Mouse (Mus musculus): ENCODE results near the gene Hdgfl2. TPM values are rescaled to one million over a fixed set of nuclear protein-coding genes. Genes with fewer than 3 reads are reported as not detected.
"Not testable (repeated sequence)": the region's sequence is repeated elsewhere in the genome, so short reads cannot be mapped to it uniquely, and the experiment has no call there.

Gene Hdgfl2
- total RNA-seq, 2 experiments from 2014 or later, result 23.8 to 26.3 TPM

- peak overlapping the region; percentile 99 for H3K4me3 ChIP-seq
- TF ChIP-seq CTCF (IDR thresholded peaks at IDR 0.05), result no peak
- peak overlapping the region; percentile 87 for H3K27ac ChIP-seq
- peak; percentile 48 for DNase-seq
- intact Hi-C loops (cut with DNase I), result loop anchor here (5.0 to 10.0 kb wide), 2 partner anchors 40 to 1238 kb away; partner anchors contain the start of genes Hdgfl2, Ubxn6 and Vav1
Observed at GRCm38 (mm10) chr17:56036901-56037287, 42.5 kb upstream of the Hdgfl2 start.

- Histone ChIP-seq H3K4me3 (no peak overlapping the region), H3K27ac (no peak overlapping the region)
- no peak for DNase-seq
- intact Hi-C loops (cut with DNase I), result loop anchor here (5.0 to 10.0 kb wide), 2 partner anchors 39 to 1236 kb away; partner anchors contain the start of genes Hdgfl2, Ubxn6 and Vav1
- no peak for TF ChIP-seq CTCF (IDR thresholded peaks at IDR 0.05)
Observed at GRCm38 (mm10) chr17:56038583-56039261, 40.7 kb upstream of the Hdgfl2 start.

GRCm38 (mm10) chr17:56039345-56039744 is 40.1 kb upstream of the Hdgfl2 start:
- H3K27ac ChIP-seq, result peak overlapping the region; percentile 86
- intact Hi-C loops (cut with DNase I), result loop anchor here (5.0 to 10.0 kb wide), 2 partner anchors 38 to 1235 kb away; partner anchors contain the start of genes Hdgfl2, Ubxn6 and Vav1
- no peak for DNase-seq
- peak overlapping the region; percentile 86 for H3K4me3 ChIP-seq
- no peak for TF ChIP-seq CTCF (IDR thresholded peaks at IDR 0.05)

GRCm38 (mm10) chr17:56040030-56040856 is 39.2 kb upstream of the Hdgfl2 start, which contains the start of gene Chaf1a:
Chaf1a (plus strand) TSS chr17:56040439.
- H3K27ac ChIP-seq, result peak within 1 kb of the TSS; percentile 86
- intact Hi-C loops (cut with DNase I), result no loop called here
- no peak for TF ChIP-seq CTCF (IDR thresholded peaks at IDR 0.05)

GRCm38 (mm10) chr17:56040857-56041163 is 38.6 kb upstream of the Hdgfl2 start:
- TF ChIP-seq CTCF (IDR thresholded peaks at IDR 0.05), result no peak
- peak overlapping the region; percentile 86 for H3K4me3 ChIP-seq
- DNase-seq, result no peak
- no peak overlapping the region; the same call in 1 of the 2 replicates for H3K27ac ChIP-seq
- intact Hi-C loops (cut with DNase I), result no loop called here

More at GRCm38 (mm10) chr17:56040030-56040856, 39.2 kb upstream of the Hdgfl2 start, which contains the start of gene Chaf1a:
- H3K4me3 ChIP-seq, result peak within 1 kb of the TSS; percentile 86
- DNase-seq, result peak; percentile 98

- intact Hi-C loops (cut with DNase I), result no loop called here
- no peak for TF ChIP-seq CTCF (IDR thresholded peaks at IDR 0.05)
- Histone ChIP-seq H3K27ac (no peak overlapping the region), H3K4me3 (no peak overlapping the region)
- no peak for DNase-seq
Observed at GRCm38 (mm10) chr17:56051369-56051768, 28.1 kb upstream of the Hdgfl2 start.

GRCm38 (mm10) chr17:56054938-56055337 is 24.5 kb upstream of the Hdgfl2 start:
- DNase-seq, result no peak
- TF ChIP-seq CTCF (IDR thresholded peaks at IDR 0.05), result no peak
- no peak overlapping the region for H3K27ac ChIP-seq
- intact Hi-C loops (cut with DNase I), result no loop called here
- H3K4me3 ChIP-seq, result no peak overlapping the region

GRCm38 (mm10) chr17:56055945-56056678 is 23.3 kb upstream of the Hdgfl2 start:
- intact Hi-C loops (cut with DNase I), result no loop called here
- no peak for DNase-seq
- no peak for TF ChIP-seq CTCF (IDR thresholded peaks at IDR 0.05)
- no peak overlapping the region for H3K4me3 ChIP-seq
- no peak overlapping the region for H3K27ac ChIP-seq

- DNase-seq, result no peak
- Histone ChIP-seq H3K4me3 (peak overlapping the region; percentile 30; the same call in 1 of the 2 replicates), H3K27ac (peak overlapping the region; percentile 53)
Observed at GRCm38 (mm10) chr17:56057381-56058120, 21.9 kb upstream of the Hdgfl2 start.

GRCm38 (mm10) chr17:56062081-56062480 is 17.4 kb upstream of the Hdgfl2 start:
- Histone ChIP-seq H3K4me3 (no peak overlapping the region), H3K27ac (no peak overlapping the region)
- no peak for TF ChIP-seq CTCF (IDR thresholded peaks at IDR 0.05)
- intact Hi-C loops (cut with DNase I), result no loop called here
- DNase-seq, result no peak

More at GRCm38 (mm10) chr17:56057381-56058120, 21.9 kb upstream of the Hdgfl2 start:
- TF ChIP-seq CTCF (IDR thresholded peaks at IDR 0.05), result peak; percentile 26
- intact Hi-C loops (cut with DNase I), result no loop called here

- H3K4me3 ChIP-seq; intact Hi-C loops (cut with DNase I); DNase-seq; H3K27ac ChIP-seq: not testable (repeated sequence)
Observed at GRCm38 (mm10) chr17:56065715-56066114, 13.7 kb upstream of the Hdgfl2 start.

- H3K27ac ChIP-seq, result no peak overlapping the region
- no peak for TF ChIP-seq CTCF (IDR thresholded peaks at IDR 0.05)
- no peak for DNase-seq
- intact Hi-C loops (cut with DNase I), result no loop called here
- no peak overlapping the region for H3K4me3 ChIP-seq
Observed at GRCm38 (mm10) chr17:56066451-56066850, 13.0 kb upstream of the Hdgfl2 start.

All from gastrocnemius, adult 2 months (tissue).